ENCODE assay signal across 8 mouse cellular contexts in genomic region chr10:18845287-18845662, GRCm38 (mm10). TPM values are rescaled to one million over a fixed set of nuclear protein-coding genes. Genes with fewer than 3 reads are reported as not detected.
A peak's percentile ranks its signal among the peaks of the same experiment; 100 is the strongest.
DNase-seq lines count a peak whose midpoint lies in the region; ATAC-seq and TF ChIP-seq lines count a peak whose summit lies in the region.

No protein-coding gene starts in this region.

- no peak for ATAC-seq in erythroblast, adult 5-6 weeks (replicated peaks; ENCODE audit: low FRiP score, poor library complexity, severe bottlenecking)
- no peak for ATAC-seq in limb, embryonic 15.5 days (ENCODE audit: insufficient number of reproducible peaks, low FRiP score, low TSS enrichment, low read depth)
- ATAC-seq in frontal cortex, adult (ENCODE audit: low TSS enrichment): no peak
- ATAC-seq in inflammation-experienced regulatory T-cells, adult 6 months: no peak

- H3K4me3 ChIP-seq in erythroblast, embryonic 14.5 days (replicated peaks): peak overlapping the region; percentile 55
- peak overlapping the region; percentile 44 for H3K4me3 ChIP-seq in thymus, adult 2 months (ENCODE audit: control insufficient read depth, insufficient read depth, low read length)
- peak overlapping the region; percentile 55 for H3K4me3 ChIP-seq in limb, embryonic 15.5 days

- H3K9ac ChIP-seq in limb, embryonic 15.5 days: peak overlapping the region; percentile 37

- no peaks in the 10 kb centered on the region for H3K36me3 ChIP-seq in erythroblast, embryonic 14.5 days (ENCODE audit: control insufficient read depth)
- no peaks in the 10 kb centered on the region for H3K36me3 ChIP-seq in thymus, adult 2 months (ENCODE audit: control insufficient read depth, insufficient read depth, low read length)
- no peaks in the 10 kb centered on the region for H3K36me3 ChIP-seq in limb, embryonic 15.5 days

- peaks cover 32% of the 10 kb centered on the region for H3K27me3 ChIP-seq in erythroblast, embryonic 14.5 days (ENCODE audit: control insufficient read depth)
- no peaks in the 10 kb centered on the region; the same call in 1 of the 2 replicates for H3K27me3 ChIP-seq in thymus, adult 2 months (ENCODE audit: control insufficient read depth, insufficient read depth, low read length)
- H3K27me3 ChIP-seq in limb, embryonic 15.5 days: peaks cover 38% of the 10 kb centered on the region

- no peak for TF ChIP-seq POLR2A in thymus, adult 2 months (IDR thresholded peaks at IDR 0.05; ENCODE audit: control insufficient read depth, extremely low read depth, insufficient read depth, low read length, poor library complexity)

- WGBS in thymus, adult 2 months: 16% methylated on average over 18 of the region's 18 CpGs
- 7% methylated on average over 18 of the region's 18 CpGs for WGBS in limb, embryonic 15.5 days

- no peaks in the 10 kb centered on the region for H3K9me3 ChIP-seq in erythroblast, embryonic 14.5 days (ENCODE audit: control insufficient read depth, low read length)
- no peaks in the 10 kb centered on the region for H3K9me3 ChIP-seq in limb, embryonic 15.5 days

- peaks cover 5% of the 10 kb centered on the region for H3K4me1 ChIP-seq in erythroblast, embryonic 14.5 days (ENCODE audit: control insufficient read depth)
- peaks cover 6% of the 10 kb centered on the region for H3K4me1 ChIP-seq in thymus, adult 2 months (replicated peaks; ENCODE audit: control insufficient read depth, insufficient read depth, low read length)
- peaks cover 11% of the 10 kb centered on the region for H3K4me1 ChIP-seq in limb, embryonic 15.5 days

- no peak overlapping the region for H3K27ac ChIP-seq in thymus, adult 2 months (ENCODE audit: control insufficient read depth, insufficient read depth, low read length)
- peak overlapping the region; percentile 74 for H3K27ac ChIP-seq in limb, embryonic 15.5 days

- no peak for TF ChIP-seq CTCF in thymus, adult 2 months (IDR thresholded peaks at IDR 0.05; ENCODE audit: borderline replicate concordance, control insufficient read depth, extremely low read depth, insufficient read depth, low read length, poor library complexity)

- no peak for DNase-seq in thymus, adult 2 months
- DNase-seq in thymus, postnatal 25 days: no peak
- DNase-seq in right cerebral cortex, postnatal 10 days (ENCODE audit: low spot score in 2 of 2): no peak

- H3K4me2 ChIP-seq in limb, embryonic 15.5 days: peak overlapping the region; percentile 95

RNA-seq across cellular contexts. Expression of gene Perp, which starts 0.5 kb away (rescaled TPM):
- polyA plus RNA-seq in erythroblast, embryonic 14.5 days (2012): not detected in 2 replicates
- total RNA-seq in erythroblast, adult 5-6 weeks (2015; ENCODE audit: low replicate concordance): 1.0 and 2.7 TPM in 2 replicates
- 0.56 and 0.85 TPM in 2 replicates for total RNA-seq in erythroblast, adult 5-6 weeks (2017; ENCODE audit: low replicate concordance)
- polyA plus RNA-seq in thymus, adult 2 months (2012; rRNA removed): 79.5 and 92.7 TPM in 2 replicates
- polyA plus RNA-seq in limb, embryonic 15.5 days (2015; fragmentation: Nextera tagmentation; extraction: Ambion mirVana): 915 and 921 TPM in 2 replicates
- 1 to 10 TPM in 1 of 3 experiments, under 1 TPM in 2; 0.68 to 6.9 (median 0.69) TPM for polyA plus RNA-seq in inflammation-experienced regulatory T-cells, adult 6 months (2017; shearing (Covaris generic))

RNA-seq across cellular contexts. Expression of gene Gm4922, which starts 58.7 kb away (rescaled TPM):
- polyA plus RNA-seq in erythroblast, embryonic 14.5 days (2012): not detected in 2 replicates
- total RNA-seq in erythroblast, adult 5-6 weeks (2015; ENCODE audit: low replicate concordance): not detected in 2 replicates
- total RNA-seq in erythroblast, adult 5-6 weeks (2017; ENCODE audit: low replicate concordance): not detected in 2 replicates
- not detected in 2 replicates for polyA plus RNA-seq in thymus, adult 2 months (2012; rRNA removed)
- not detected in 2 replicates for polyA plus RNA-seq in limb, embryonic 15.5 days (2015; fragmentation: Nextera tagmentation; extraction: Ambion mirVana)
- not detected for polyA plus RNA-seq in inflammation-experienced regulatory T-cells, adult 6 months (2017; shearing (Covaris generic))

Comparison
In these comparisons a context has a peak if more than half of its experiments do, and no peak if none do; other contexts are left out.
1. RNA of gene Perp, which starts 0.5 kb away (polyA plus RNA-seq): 915 to 921 TPM in limb, embryonic 15.5 days and 79.5 to 92.7 TPM in thymus, adult 2 months; 0.68 to 6.9 TPM in inflammation-experienced regulatory T-cells, adult 6 months and not detected in erythroblast, embryonic 14.5 days; every median in the first group is over 10 times any median in the second.
2. Peak in every context shown above with its lines, with median percentiles within 50 percentile points of each other: H3K4me3 ChIP-seq.